Mouse (Mus musculus) intestine, embryonic 14.5 days (tissue): Measurements from ENCODE around the gene Tmem198. TPM values are rescaled to one million over a fixed set of nuclear protein-coding genes. Genes with fewer than 3 reads are reported as not detected.

Experiments used
- ATAC-seq: fragments of 200-750 bp; cut with Nextera tagmentation; replicated peaks from 2 replicates; pipeline ENCODE4 v1.8.0; 2017; ENCODE audit warnings: low read depth, moderate number of reproducible peaks, moderate TSS enrichment, moderate library complexity; ENCODE audit not compliant: low FRiP score, low TSS enrichment
- DNase-seq: peaks from one replicate; pipeline ENCODE4 v3.0.0-alpha.2; 2018; ENCODE audit warnings: low spot score
- H3K27ac ChIP-seq: fragments of 300-500 bp; sonication (generic); 2 replicates; pipeline ENCODE4 v1.5.1; 2014; ENCODE audit warnings: low read depth, mild to moderate bottlenecking, control low read depth
- H3K27me3 ChIP-seq: fragments of 300-500 bp; sonication (generic); replicated peaks from 2 replicates; pipeline ENCODE4 v1.6.1; 2014; ENCODE audit warnings: low read length, control low read depth; ENCODE audit not compliant: control insufficient read depth, insufficient read depth
- H3K36me3 ChIP-seq: fragments of 300-500 bp; sonication (generic); 2 replicates; pipeline ENCODE4 v1.6.1; 2014; ENCODE audit warnings: low read length, control low read depth; ENCODE audit not compliant: control insufficient read depth, insufficient read depth
- H3K4me1 ChIP-seq: fragments of 300-500 bp; sonication (generic); replicated peaks from 2 replicates; pipeline ENCODE4 v1.6.1; 2014; ENCODE audit warnings: low read length, control low read depth, mixed read lengths; ENCODE audit not compliant: control insufficient read depth, insufficient read depth
- H3K4me2 ChIP-seq: fragments of 300-500 bp; sonication (generic); 2 replicates; pipeline ENCODE4 v1.6.1; 2014; ENCODE audit warnings: low read length
- H3K4me3 ChIP-seq: fragments of 300-500 bp; sonication (generic); 2 replicates; pipeline ENCODE4 v1.5.1; 2014; ENCODE audit warnings: low read depth, low read length, control low read depth, mixed read lengths
- H3K9ac ChIP-seq: fragments of 300-500 bp; sonication (generic); 2 replicates; pipeline ENCODE4 v1.6.1; 2014; ENCODE audit warnings: mild to moderate bottlenecking, low read length
- H3K9me3 ChIP-seq: fragments of 300-500 bp; sonication (generic); 2 replicates; pipeline ENCODE4 v1.6.1; 2016; ENCODE audit warnings: low read length, control low read depth; ENCODE audit not compliant: control insufficient read depth
- WGBS: fragments of 180-500 bp; shearing (Covaris S2); extraction: QIAGEN DNeasy Blood & Tissue Kit; methylation state at CpG from one replicate; pipeline ENCODE4 v1.1.7; 2014; 5-methylcytosine and 5-hydroxymethylcytosine counted together
- polyA plus RNA-seq: library from polyadenylated mRNA; unstranded; fragments of >200 nt; fragmentation: Nextera tagmentation; extraction: Ambion mirVana; gene quantifications from 2 replicates; pipeline ENCODE4 v1.2.1, GENCODE M21; 2014

The Tmem198 gene
- polyA plus RNA-seq, 1 experiment from 2014 or later, result 1.9 TPM

GRCm38 (mm10) chr1:75477966-75478290 lies 1.4 kb upstream of the Tmem198 start:
- H3K27ac ChIP-seq, result no peak overlapping the region
- WGBS, result 48% methylated on average over 3 of the region's 3 CpGs
- DNase-seq (no peak), ATAC-seq (no peak)
- peaks cover 40% of the 10 kb centered on the region for H3K36me3 ChIP-seq
- peak overlapping the region; percentile 70 for H3K4me2 ChIP-seq
- no peak overlapping the region for H3K9ac ChIP-seq
- H3K27me3 ChIP-seq, result peaks cover 26% of the 10 kb centered on the region
- peaks cover 15% of the 10 kb centered on the region; the same call in 1 of the 2 replicates for H3K4me1 ChIP-seq
- peak overlapping the region; percentile 73; the same call in 1 of the 2 replicates for H3K4me3 ChIP-seq
- H3K9me3 ChIP-seq, result no peaks in the 10 kb centered on the region

GRCm38 (mm10) chr1:75478497-75478896 lies 835 bp upstream of the Tmem198 start:
- Histone ChIP-seq H3K36me3 (peaks cover 34% of the 10 kb centered on the region), H3K27me3 (peaks cover 32% of the 10 kb centered on the region), H3K4me2 (peak overlapping the region; percentile 70), H3K4me3 (peak overlapping the region; percentile 73), H3K9ac (peak overlapping the region; percentile 64), H3K27ac (peak overlapping the region; percentile 69), H3K9me3 (no peaks in the 10 kb centered on the region), H3K4me1 (peaks cover 15% of the 10 kb centered on the region; the same call in 1 of the 2 replicates)
- no peak for ATAC-seq
- peak; percentile 64 for DNase-seq
- under 1% methylated on average over 20 of the region's 25 CpGs for WGBS

- peaks cover 15% of the 10 kb centered on the region; the same call in 1 of the 2 replicates for H3K4me1 ChIP-seq
- 2% methylated on average over 24 of the region's 24 CpGs for WGBS
- no peak overlapping the region for H3K27ac ChIP-seq
- no peak overlapping the region; the same call in 1 of the 2 replicates for H3K9ac ChIP-seq
- peaks cover 37% of the 10 kb centered on the region for H3K27me3 ChIP-seq
- no peak for ATAC-seq
- peaks cover 23% of the 10 kb centered on the region for H3K36me3 ChIP-seq
- H3K4me3 ChIP-seq, result peak overlapping the region; percentile 73
- no peak for DNase-seq
- H3K4me2 ChIP-seq, result peak overlapping the region; percentile 70
- H3K9me3 ChIP-seq, result no peaks in the 10 kb centered on the region
Measured at GRCm38 (mm10) chr1:75479635-75479989, 280 bp downstream of the Tmem198 start.

DNA sequence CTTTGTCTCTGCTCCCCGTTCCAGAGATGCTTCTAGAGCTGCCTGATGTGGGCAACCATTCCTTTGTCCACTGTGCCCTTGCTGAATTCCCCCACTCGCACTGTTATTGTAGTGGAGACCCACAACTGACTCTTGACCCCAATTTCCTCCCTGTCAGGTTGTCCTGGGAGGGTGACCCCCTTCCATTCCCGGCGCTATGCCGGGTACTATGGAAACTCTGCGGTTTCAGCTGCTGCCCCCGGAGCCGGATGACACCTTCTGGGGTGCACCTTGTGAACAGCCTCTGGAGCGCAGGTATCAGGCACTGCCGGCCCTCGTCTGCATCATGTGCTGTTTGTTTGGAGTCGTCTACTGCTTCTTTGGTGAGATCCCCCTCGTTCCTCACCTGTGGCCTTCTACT lies 704 bp downstream of the Tmem198 start:
- Histone ChIP-seq H3K4me3 (peak overlapping the region; percentile 73), H3K4me1 (peaks cover 15% of the 10 kb centered on the region; the same call in 1 of the 2 replicates), H3K4me2 (peak overlapping the region; percentile 70), H3K27ac (no peak overlapping the region), H3K9ac (no peak overlapping the region; the same call in 1 of the 2 replicates), H3K9me3 (no peaks in the 10 kb centered on the region), H3K27me3 (peaks cover 37% of the 10 kb centered on the region), H3K36me3 (peaks cover 19% of the 10 kb centered on the region)
- 23% methylated on average over 13 of the region's 13 CpGs for WGBS
- ATAC-seq (no peak), DNase-seq (no peak)

- H3K4me2 ChIP-seq, result no peak overlapping the region
- no peak overlapping the region for H3K4me3 ChIP-seq
- no peak overlapping the region for H3K9ac ChIP-seq
- no peaks in the 10 kb centered on the region for H3K9me3 ChIP-seq
- H3K27ac ChIP-seq, result no peak overlapping the region
- H3K36me3 ChIP-seq, result peaks cover 12% of the 10 kb centered on the region
- H3K4me1 ChIP-seq, result peaks cover 15% of the 10 kb centered on the region; the same call in 1 of the 2 replicates
- no peak for ATAC-seq
- peaks cover 43% of the 10 kb centered on the region for H3K27me3 ChIP-seq
- WGBS, result 84% methylated on average over 7 of the region's 7 CpGs
- DNase-seq, result no peak
Measured at GRCm38 (mm10) chr1:75480735-75481134, 1.4 kb downstream of the Tmem198 start.

DNA sequence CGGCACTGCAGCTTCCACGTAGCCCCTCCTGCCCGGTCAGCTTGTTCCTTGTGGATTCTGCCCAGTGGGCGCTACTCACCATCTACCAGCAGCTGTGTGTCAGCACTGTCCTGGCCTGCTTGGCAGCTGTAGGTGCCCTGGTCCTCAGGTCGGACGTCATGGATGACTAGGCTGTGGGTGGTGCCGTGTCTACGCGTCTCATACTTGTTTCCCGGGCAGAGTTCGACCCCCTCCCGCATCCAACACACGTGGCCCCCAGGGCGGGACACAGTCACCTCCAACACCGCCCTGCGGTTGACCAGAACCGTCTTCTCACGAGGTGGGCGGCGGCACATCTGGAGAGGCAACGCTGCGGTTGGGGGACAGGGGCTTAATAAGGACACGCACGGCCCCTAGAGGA lies 7.2 kb downstream of the Tmem198 start:
- WGBS, result 10% methylated on average over 24 of the region's 24 CpGs
- ATAC-seq (no peak), DNase-seq (no peak)
- peaks cover 14% of the 10 kb centered on the region; the same call in 1 of the 2 replicates for H3K4me1 ChIP-seq
- H3K27me3 ChIP-seq, result peaks cover 45% of the 10 kb centered on the region
- peaks cover 28% of the 10 kb centered on the region for H3K36me3 ChIP-seq
- no peak overlapping the region for H3K9ac ChIP-seq
- H3K27ac ChIP-seq, result no peak overlapping the region
- H3K4me3 ChIP-seq, result peak overlapping the region; percentile 50; the same call in 1 of the 2 replicates
- no peaks in the 10 kb centered on the region for H3K9me3 ChIP-seq
- peak overlapping the region; percentile 77 for H3K4me2 ChIP-seq

DNA sequence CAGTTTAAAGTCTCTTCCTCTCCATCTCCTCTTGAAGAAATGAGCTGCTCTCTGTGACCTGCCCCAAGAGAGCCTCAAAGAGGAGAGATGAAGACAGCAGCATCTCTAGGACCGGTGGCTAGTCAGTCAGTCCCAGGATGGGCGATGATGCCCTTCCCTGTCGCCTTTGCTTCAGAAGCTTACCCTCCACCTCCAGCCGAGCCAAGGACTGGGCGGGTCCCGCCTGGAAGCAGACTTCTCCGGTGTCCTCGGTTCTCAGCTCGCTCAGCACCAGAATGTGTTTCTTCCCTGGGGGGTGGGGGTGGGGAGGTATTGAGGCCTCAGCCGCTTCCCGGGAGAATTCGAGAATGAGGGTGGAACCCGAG lies 7.7 kb downstream of the Tmem198 start:
- Histone ChIP-seq H3K4me2 (peak overlapping the region; percentile 77), H3K4me3 (peak overlapping the region; percentile 50), H3K27ac (no peak overlapping the region), H3K36me3 (peaks cover 33% of the 10 kb centered on the region), H3K9me3 (no peaks in the 10 kb centered on the region), H3K9ac (peak overlapping the region; percentile 36), H3K4me1 (peaks cover 14% of the 10 kb centered on the region; the same call in 1 of the 2 replicates), H3K27me3 (peaks cover 41% of the 10 kb centered on the region)
- DNase-seq (no peak), ATAC-seq (peak; percentile 11; the same call in 1 of the 2 replicates)
- 2% methylated on average over 13 of the region's 13 CpGs for whole genome bisulfite sequencing

DNA sequence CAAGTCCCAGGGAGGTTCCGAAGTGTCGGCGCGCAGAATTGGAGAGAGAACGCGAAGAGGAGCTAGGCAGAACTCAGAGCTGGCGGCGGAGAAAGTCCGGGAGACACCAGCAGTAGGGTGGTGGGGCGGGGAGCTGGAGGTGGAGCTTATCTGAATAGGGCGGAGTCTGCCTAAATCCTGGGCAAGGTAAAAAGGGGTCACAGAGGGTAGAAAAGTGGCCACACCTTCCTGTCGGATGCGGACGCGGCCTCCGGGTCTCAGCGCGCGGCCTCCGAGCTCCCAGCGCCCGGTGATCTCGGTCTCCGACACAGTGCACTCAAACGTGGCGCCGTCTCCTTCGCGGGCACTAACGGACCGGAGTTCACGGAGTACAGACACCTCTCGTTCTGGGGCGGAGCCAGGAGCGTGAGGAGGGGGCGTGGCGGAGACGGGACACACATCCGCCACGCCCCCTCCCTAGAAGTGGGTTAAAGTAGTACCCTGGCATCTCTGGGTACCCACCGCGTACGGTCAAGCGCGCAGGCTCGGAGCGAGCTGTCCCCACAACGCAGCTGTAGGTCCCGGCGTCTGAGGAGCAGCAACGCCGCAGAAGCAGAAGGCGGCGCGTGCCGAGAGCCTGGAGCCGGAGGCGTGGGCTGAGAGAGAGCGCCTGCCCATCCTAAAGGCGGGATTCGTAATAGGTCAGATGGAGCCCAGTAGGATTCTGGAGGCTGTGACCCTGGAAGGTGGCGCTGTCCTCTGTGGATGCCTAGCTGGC lies 8.3 kb downstream of the Tmem198 start:
- Histone ChIP-seq H3K27me3 (peaks cover 36% of the 10 kb centered on the region), H3K36me3 (peaks cover 38% of the 10 kb centered on the region), H3K9me3 (no peaks in the 10 kb centered on the region), H3K27ac (no peak overlapping the region), H3K4me1 (peaks cover 14% of the 10 kb centered on the region; the same call in 1 of the 2 replicates), H3K4me3 (peak overlapping the region; percentile 50), H3K9ac (peak overlapping the region; percentile 36), H3K4me2 (peak overlapping the region; percentile 77)
- ATAC-seq (peak; percentile 80), DNase-seq (peak; percentile 92)
- under 1% methylated on average over 56 of the region's 62 CpGs for WGBS
